ENCODE assay signal across 13 mouse cellular contexts in the genomic region with DNA sequence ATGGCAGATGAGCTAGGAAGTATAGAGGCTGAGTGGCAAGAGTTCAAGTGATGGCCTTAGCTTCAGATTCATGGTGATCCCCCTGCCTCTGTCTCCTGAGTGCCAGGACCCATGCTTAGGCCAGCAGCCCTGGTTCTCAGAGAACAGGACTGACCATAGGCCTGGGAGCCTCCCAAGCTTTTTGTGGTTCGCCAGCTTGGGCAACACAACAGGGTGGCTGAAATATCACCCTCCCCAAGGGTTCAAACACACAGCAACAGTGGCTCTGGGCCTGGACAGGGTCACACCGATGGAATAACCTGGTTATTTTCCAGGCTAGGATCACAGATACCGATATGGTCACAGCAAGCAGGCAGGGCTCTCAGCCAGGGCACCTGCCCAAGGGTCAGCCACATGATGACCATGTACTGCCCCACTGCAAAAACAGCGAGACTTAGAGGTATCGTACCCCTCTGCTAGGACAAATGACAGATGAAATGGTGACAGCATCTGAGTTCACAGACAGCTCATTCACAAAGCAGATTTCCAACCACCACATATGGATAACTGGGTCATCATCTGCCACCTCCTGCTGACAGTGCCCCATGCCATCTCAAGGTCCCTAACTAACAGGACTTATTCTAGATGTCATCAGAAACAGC. TPM values are rescaled to one million over a fixed set of nuclear protein-coding genes. Genes with fewer than 3 reads are reported as not detected.
DNase-seq lines count a peak whose midpoint lies in the region; ATAC-seq and TF ChIP-seq lines count a peak whose summit lies in the region.
"Had no signal": no experiment of that assay in that cellular context is flagged by ENCODE, and none has a peak within 500 bp of the region (broad histone marks: within the 10 kb centered on the region; RNA-seq: fewer than 3 reads in every experiment).

No protein-coding gene starts in this region.

- peaks cover 26% of the 10 kb centered on the region for H3K36me3 ChIP-seq in heart, embryonic 12.5 days
- peaks cover 76% of the 10 kb centered on the region for H3K36me3 ChIP-seq in limb, embryonic 13.5 days
- H3K36me3 ChIP-seq in limb, embryonic 10.5 days: peaks cover 81% of the 10 kb centered on the region
- H3K36me3 ChIP-seq in macrophage (ENCODE audit: inconsistent target): no peaks in the 10 kb centered on the region; the same call in 1 of the 2 replicates
- peaks cover 13% of the 10 kb centered on the region for H3K36me3 ChIP-seq in liver, postnatal 0 days (replicated peaks; ENCODE audit: insufficient read depth, low read length)

- DNase-seq in adrenal gland, adult (ENCODE audit: inconsistent age in 2 of 2, low spot score in 1 of 2): peak; percentile 46 to 59
- DNase-seq in adrenal gland, adult 18-20 months (ENCODE audit: low spot score in 2 of 2): no peak
- no peak for DNase-seq in heart, postnatal 36 days
- no peak for DNase-seq in limb, embryonic 10.5 days (ENCODE audit: low spot score)
- no peak for DNase-seq in liver, postnatal 0 days
- DNase-seq: lung, embryonic 14.5 days; spleen, adult 18-20 months had no signal

- H3K9me3 ChIP-seq in heart, embryonic 12.5 days (replicated peaks): no peaks in the 10 kb centered on the region
- H3K9me3 ChIP-seq in limb, embryonic 13.5 days: no peaks in the 10 kb centered on the region
- H3K9me3 ChIP-seq in limb, embryonic 10.5 days (replicated peaks): no peaks in the 10 kb centered on the region
- no peaks in the 10 kb centered on the region for H3K9me3 ChIP-seq in liver, postnatal 0 days (ENCODE audit: low read length)

- intact Hi-C loops in heart, postnatal 36 days (cut with DNase I): no loop called here

- WGBS in heart, embryonic 12.5 days: 89% methylated on average over 5 of the region's 5 CpGs
- 94% methylated on average over 5 of the region's 5 CpGs for WGBS in limb, embryonic 13.5 days
- 95% methylated on average over 5 of the region's 5 CpGs for WGBS in limb, embryonic 10.5 days
- WGBS in macrophage (ENCODE audit: missing documents): 97% methylated on average over 5 of the region's 5 CpGs
- 81% methylated on average over 5 of the region's 5 CpGs for WGBS in liver, postnatal 0 days (ENCODE audit: insufficient replicate concordance)

- H3K27ac ChIP-seq in heart, embryonic 12.5 days (ENCODE audit: poor library complexity, severe bottlenecking): 0 out of 2 replicates have a peak overlapping the region, but pooled peaks have one; percentile 22
- H3K27ac ChIP-seq in limb, embryonic 13.5 days: no peak overlapping the region
- no peak overlapping the region for H3K27ac ChIP-seq in limb, embryonic 10.5 days
- H3K27ac ChIP-seq in macrophage: peak overlapping the region; percentile 98
- H3K27ac ChIP-seq in liver, postnatal 0 days (ENCODE audit: low read depth): no peak overlapping the region

- TF ChIP-seq CTCF in liver, postnatal 0 days (IDR thresholded peaks at IDR 0.05; ENCODE audit: low read depth): no peak

- no peak for ATAC-seq in heart, embryonic 12.5 days (ENCODE audit: insufficient number of reproducible peaks, low FRiP score)
- no peak for ATAC-seq in limb, embryonic 13.5 days (ENCODE audit: low FRiP score, low read depth)
- no peak for ATAC-seq in liver, postnatal 0 days
- ATAC-seq: intestine, postnatal 0 days had no signal

- 0 out of 2 replicates have a peak overlapping the region, but pooled peaks have one; percentile 13 for H3K9ac ChIP-seq in heart, embryonic 12.5 days
- H3K9ac ChIP-seq in limb, embryonic 13.5 days: 0 out of 2 replicates have a peak overlapping the region, but pooled peaks have one; percentile 19
- no peak overlapping the region for H3K9ac ChIP-seq in liver, postnatal 0 days (replicated peaks)
- H3K9ac ChIP-seq: lung, embryonic 14.5 days had no signal

- no peaks in the 10 kb centered on the region for H3K27me3 ChIP-seq in heart, embryonic 12.5 days (replicated peaks)
- H3K27me3 ChIP-seq in limb, embryonic 13.5 days: no peaks in the 10 kb centered on the region
- H3K27me3 ChIP-seq in limb, embryonic 10.5 days (ENCODE audit: low read depth, poor library complexity, severe bottlenecking): no peaks in the 10 kb centered on the region
- no peaks in the 10 kb centered on the region for H3K27me3 ChIP-seq in liver, postnatal 0 days (ENCODE audit: insufficient read depth, low read length)

- H3K4me1 ChIP-seq in heart, embryonic 12.5 days (replicated peaks): peaks cover 88% of the 10 kb centered on the region
- peaks cover 10% of the 10 kb centered on the region for H3K4me1 ChIP-seq in limb, embryonic 13.5 days
- H3K4me1 ChIP-seq in limb, embryonic 10.5 days: peaks cover 37% of the 10 kb centered on the region
- peaks cover 36% of the 10 kb centered on the region for H3K4me1 ChIP-seq in liver, postnatal 0 days (ENCODE audit: insufficient read depth)

- H3K4me3 ChIP-seq in heart, embryonic 12.5 days: no peak overlapping the region
- no peak overlapping the region for H3K4me3 ChIP-seq in limb, embryonic 13.5 days
- H3K4me3 ChIP-seq in limb, embryonic 10.5 days: no peak overlapping the region
- H3K4me3 ChIP-seq in macrophage (ENCODE audit: inconsistent target): no peak overlapping the region
- no peak overlapping the region for H3K4me3 ChIP-seq in liver, postnatal 0 days (ENCODE audit: low read depth, low read length)

- H3K79me2 ChIP-seq in macrophage (ENCODE audit: inconsistent target): peaks cover 100% of the 10 kb centered on the region

- no peak overlapping the region for H3K4me2 ChIP-seq in heart, embryonic 12.5 days
- H3K4me2 ChIP-seq in limb, embryonic 13.5 days (replicated peaks): no peak overlapping the region
- no peak overlapping the region for H3K4me2 ChIP-seq in liver, postnatal 0 days (ENCODE audit: low read depth, low read length)
- H3K4me2 ChIP-seq: lung, embryonic 14.5 days; midbrain, embryonic 11.5 days had no signal

- TF ChIP-seq EP300 in liver, postnatal 0 days (IDR thresholded peaks at IDR 0.05; ENCODE audit: low read depth): no peak

RNA-seq across cellular contexts. Expression of a gene that starts 8.5 kb away (rescaled TPM):
- total RNA-seq in adrenal gland, adult 18-20 months (2021): 10 to 100 TPM; 38.3 to 39.0 TPM
- polyA plus RNA-seq in heart, embryonic 12.5 days (2016; fragmentation: Nextera tagmentation; extraction: Ambion mirVana): 93.2 and 96.6 TPM in 2 replicates
- 10 to 100 TPM; 15.4 to 17.3 TPM for total RNA-seq in heart, postnatal 36 days (2021)
- 190 and 200 TPM in 2 replicates for polyA plus RNA-seq in limb, embryonic 13.5 days (2015; fragmentation: Nextera tagmentation; extraction: Ambion mirVana)
- polyA plus RNA-seq in limb, embryonic 10.5 days (2016; fragmentation: Nextera tagmentation; extraction: Ambion mirVana): 181 and 187 TPM in 2 replicates
- total RNA-seq in macrophage (2018; cell fraction: chromatin; rRNA removed): 100 to 1,000 TPM in 25 of 26 experiments, 10 to 100 TPM in 1; 94.5 to 340 (median 169) TPM
- 10 to 100 TPM; 31.1 to 80.6 (median 57.8) TPM for total RNA-seq in macrophage (2018; cell fraction: cytosol; rRNA removed)
- total RNA-seq in macrophage (2018; cell fraction: nucleus; rRNA removed): 100 to 1,000 TPM in 14 of 26 experiments, 10 to 100 TPM in 12; 48.9 to 325 (median 105) TPM
- polyA plus RNA-seq in macrophage (2018): 33.5 to 87.9 TPM (median 87.4 TPM) in 3 replicates
- polyA plus RNA-seq in liver, postnatal 0 days (2015; fragmentation: Nextera tagmentation; extraction: Ambion mirVana): 35.9 and 37.1 TPM in 2 replicates

RNA-seq across cellular contexts. Expression of a gene that starts 12.3 kb away (rescaled TPM):
- total RNA-seq in adrenal gland, adult 18-20 months (2021): 1 to 10 TPM; 2.1 to 2.3 TPM
- polyA plus RNA-seq in heart, embryonic 12.5 days (2016; fragmentation: Nextera tagmentation; extraction: Ambion mirVana): 22.0 and 22.6 TPM in 2 replicates
- 1 to 10 TPM; 1.3 to 1.5 TPM for total RNA-seq in heart, postnatal 36 days (2021)
- 27.4 and 29.0 TPM in 2 replicates for polyA plus RNA-seq in limb, embryonic 13.5 days (2015; fragmentation: Nextera tagmentation; extraction: Ambion mirVana)
- polyA plus RNA-seq in limb, embryonic 10.5 days (2016; fragmentation: Nextera tagmentation; extraction: Ambion mirVana): 54.7 and 60.2 TPM in 2 replicates
- total RNA-seq in macrophage (2018; cell fraction: chromatin; rRNA removed): 10 to 100 TPM in 3 of 26 experiments, 1 to 10 TPM in 23; 1.3 to 12.4 (median 5.2) TPM
- 1 to 10 TPM; 1.3 to 6.7 (median 3.3) TPM for total RNA-seq in macrophage (2018; cell fraction: cytosol; rRNA removed)
- 10 to 100 TPM in 2 of 26 experiments, 1 to 10 TPM in 24; 1.6 to 28.4 (median 4.3) TPM for total RNA-seq in macrophage (2018; cell fraction: nucleus; rRNA removed)
- 2.5 to 17.1 TPM (median 6.2 TPM) in 3 replicates for polyA plus RNA-seq in macrophage (2018)
- 4.9 and 6.5 TPM in 2 replicates for polyA plus RNA-seq in liver, postnatal 0 days (2015; fragmentation: Nextera tagmentation; extraction: Ambion mirVana)

RNA-seq across cellular contexts. Expression of a gene that starts 22.4 kb away (rescaled TPM):
- total RNA-seq in adrenal gland, adult 18-20 months (2021): 10 to 100 TPM; 68.1 to 97.5 TPM
- 75.4 and 78.7 TPM in 2 replicates for polyA plus RNA-seq in heart, embryonic 12.5 days (2016; fragmentation: Nextera tagmentation; extraction: Ambion mirVana)
- 10 to 100 TPM; 58.6 to 64.1 TPM for total RNA-seq in heart, postnatal 36 days (2021)
- polyA plus RNA-seq in limb, embryonic 13.5 days (2015; fragmentation: Nextera tagmentation; extraction: Ambion mirVana): 108 and 109 TPM in 2 replicates
- 115 and 130 TPM in 2 replicates for polyA plus RNA-seq in limb, embryonic 10.5 days (2016; fragmentation: Nextera tagmentation; extraction: Ambion mirVana)
- total RNA-seq in macrophage (2018; cell fraction: chromatin; rRNA removed): 100 to 1,000 TPM in 3 of 26 experiments, 10 to 100 TPM in 23; 29.5 to 116 (median 76.4) TPM
- total RNA-seq in macrophage (2018; cell fraction: cytosol; rRNA removed): 10 to 100 TPM; 30.0 to 50.6 (median 39.5) TPM
- 10 to 100 TPM; 26.4 to 93.3 (median 45.4) TPM for total RNA-seq in macrophage (2018; cell fraction: nucleus; rRNA removed)
- polyA plus RNA-seq in macrophage (2018): 31.2 to 42.2 TPM (median 38.7 TPM) in 3 replicates
- polyA plus RNA-seq in liver, postnatal 0 days (2015; fragmentation: Nextera tagmentation; extraction: Ambion mirVana): 17.5 and 23.9 TPM in 2 replicates

RNA-seq across cellular contexts. Expression of a gene that starts 22.5 kb away (rescaled TPM):
- total RNA-seq in adrenal gland, adult 18-20 months (2021): 1 to 10 TPM; 5.1 to 5.4 TPM
- polyA plus RNA-seq in heart, embryonic 12.5 days (2016; fragmentation: Nextera tagmentation; extraction: Ambion mirVana): 10.2 and 10.4 TPM in 2 replicates
- total RNA-seq in heart, postnatal 36 days (2021): 10 to 100 TPM; 15.5 to 16.4 TPM
- 8.1 and 9.2 TPM in 2 replicates for polyA plus RNA-seq in limb, embryonic 13.5 days (2015; fragmentation: Nextera tagmentation; extraction: Ambion mirVana)
- 6.4 and 7.3 TPM in 2 replicates for polyA plus RNA-seq in limb, embryonic 10.5 days (2016; fragmentation: Nextera tagmentation; extraction: Ambion mirVana)
- total RNA-seq in macrophage (2018; cell fraction: chromatin; rRNA removed): 1 to 10 TPM; 1.1 to 4.3 (median 1.8) TPM
- total RNA-seq in macrophage (2018; cell fraction: cytosol; rRNA removed): under 1 TPM in 23 of 26 experiments, not detected in 3; 0.07 to 0.38 (median 0.18) TPM
- 1 to 10 TPM in 20 of 26 experiments, under 1 TPM in 6; 0.33 to 3.4 (median 1.4) TPM for total RNA-seq in macrophage (2018; cell fraction: nucleus; rRNA removed)
- 0.22 to 0.28 TPM in 2 of 3 replicates, not detected in the other for polyA plus RNA-seq in macrophage (2018)
- 14.3 and 16.8 TPM in 2 replicates for polyA plus RNA-seq in liver, postnatal 0 days (2015; fragmentation: Nextera tagmentation; extraction: Ambion mirVana)

RNA-seq across cellular contexts. Expression of a gene that starts 41.6 kb away (rescaled TPM):
- 1 to 10 TPM; 2.3 to 4.3 TPM for total RNA-seq in adrenal gland, adult 18-20 months (2021)
- polyA plus RNA-seq in heart, embryonic 12.5 days (2016; fragmentation: Nextera tagmentation; extraction: Ambion mirVana): 5.2 and 5.6 TPM in 2 replicates
- not detected for total RNA-seq in heart, postnatal 36 days (2021)
- polyA plus RNA-seq in limb, embryonic 13.5 days (2015; fragmentation: Nextera tagmentation; extraction: Ambion mirVana): 36.4 and 39.2 TPM in 2 replicates
- polyA plus RNA-seq in limb, embryonic 10.5 days (2016; fragmentation: Nextera tagmentation; extraction: Ambion mirVana): 44.0 and 56.6 TPM in 2 replicates
- total RNA-seq in macrophage (2018; cell fraction: chromatin; rRNA removed): 1 to 10 TPM in 1 of 26 experiments, not detected in 25; 1.2 TPM
- total RNA-seq in macrophage (2018; cell fraction: cytosol; rRNA removed): not detected
- not detected for total RNA-seq in macrophage (2018; cell fraction: nucleus; rRNA removed)
- not detected in 3 replicates for polyA plus RNA-seq in macrophage (2018)
- not detected in 2 replicates for polyA plus RNA-seq in liver, postnatal 0 days (2015; fragmentation: Nextera tagmentation; extraction: Ambion mirVana)
- total RNA-seq: neutrophil, adult 5-6 weeks had no signal

Comparison
In these comparisons a context has a peak if more than half of its experiments do, and no peak if none do; other contexts are left out.
1. DNase-seq: peak in adrenal gland, adult (2 of 2); none in adrenal gland, adult 18-20 months (0 of 2), heart, postnatal 36 days (0 of 2), limb, embryonic 10.5 days (single experiment) and liver, postnatal 0 days (single experiment).
2. H3K27ac ChIP-seq: peak in heart, embryonic 12.5 days (single experiment) and macrophage (single experiment); none in limb, embryonic 13.5 days (single experiment), limb, embryonic 10.5 days (single experiment) and liver, postnatal 0 days (single experiment).